ENCODE assay signal across 1 mouse cellular context in the genomic region with DNA sequence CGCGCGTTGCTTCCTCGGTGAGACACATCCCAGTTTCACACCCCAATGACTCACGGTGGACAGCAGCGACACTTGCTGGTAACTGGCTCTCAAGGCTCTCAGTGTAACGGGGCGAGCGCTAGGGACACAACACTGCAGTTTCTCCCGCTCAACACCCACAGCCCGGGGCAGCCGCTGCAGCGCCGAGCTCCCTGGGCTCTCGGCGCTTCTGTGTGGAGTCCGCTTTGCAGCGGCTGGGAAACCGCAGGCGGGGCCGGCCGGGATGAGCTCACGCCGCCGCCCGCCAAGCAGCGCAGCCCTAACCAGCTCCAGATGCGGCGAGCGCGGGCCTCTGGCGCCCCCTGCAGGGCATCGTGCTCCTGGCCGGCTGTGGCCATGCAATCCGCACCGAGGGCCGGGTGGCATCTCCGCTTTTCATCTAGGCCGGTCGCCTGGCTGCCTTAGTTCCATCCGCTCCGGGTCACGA.
TF ChIP-seq lines count a peak whose summit lies in the region.

No protein-coding gene starts in this region.

TF ChIP-seq in CH12.LX, 34 proteins besides CTCF, POLR2A, EP300 and RAD21:
- TF ChIP-seq CHD2 (IDR thresholded peaks at IDR 0.05; ENCODE audit: low read length) (no peak), PAX5 (IDR thresholded peaks at IDR 0.05; ENCODE audit: low read length) (no peak), MAX (IDR thresholded peaks at IDR 0.05; ENCODE audit: low read length) (peak; percentile 43; the same call in 1 of the 2 replicates), HCFC1 (IDR thresholded peaks at IDR 0.05; ENCODE audit: low read depth, low read length) (0 out of 2 replicates have a peak, but pooled peaks have one; percentile 23), IRF4 (IDR thresholded peaks at IDR 0.05; ENCODE audit: low read depth, low read length) (peak; percentile 51; the same call in 1 of the 2 replicates), USF2 (conservative IDR thresholded peaks at IDR 0.05; ENCODE audit: low read depth, low read length) (no peak), MEF2A (IDR thresholded peaks at IDR 0.05; ENCODE audit: borderline replicate concordance, low read depth, low read length) (peak; percentile 59; the same call in 1 of the 2 replicates), JUND (conservative IDR thresholded peaks at IDR 0.05; ENCODE audit: low read depth, low read length) (no peak), MXI1 (IDR thresholded peaks at IDR 0.05; ENCODE audit: low read depth, low read length) (peak; percentile 59), E2F4 (IDR thresholded peaks at IDR 0.05; ENCODE audit: insufficient replicate concordance, low read depth, low read length) (no peak), ETS1 (conservative IDR thresholded peaks at IDR 0.05; ENCODE audit: low read depth, low read length) (0 out of 2 replicates have a peak, but pooled peaks have one; percentile 11), UBTF (IDR thresholded peaks at IDR 0.05; ENCODE audit: low read depth, low read length) (peak; percentile 91), TCF12 (IDR thresholded peaks at IDR 0.05; ENCODE audit: low read depth, low read length) (peak; percentile 53; the same call in 1 of the 2 replicates), NELFE (IDR thresholded peaks at IDR 0.05; ENCODE audit: low read depth, low read length) (no peak), USF1 (IDR thresholded peaks at IDR 0.05; ENCODE audit: low read depth, low read length) (no peak), JUN (IDR thresholded peaks at IDR 0.05; ENCODE audit: insufficient read depth, low read depth, low read length) (no peak), SMC3 (IDR thresholded peaks at IDR 0.05; ENCODE audit: low read depth, low read length) (peak; percentile 75), NRF1 (IDR thresholded peaks at IDR 0.05; ENCODE audit: low read depth, low read length) (peak; percentile 43), SIN3A (IDR thresholded peaks at IDR 0.05; ENCODE audit: low read length) (no peak), ZNF384 (IDR thresholded peaks at IDR 0.05; ENCODE audit: low read depth, low read length) (no peak), ZC3H11A (IDR thresholded peaks at IDR 0.05; ENCODE audit: low read depth, low read length) (no peak), BHLHE40 (IDR thresholded peaks at IDR 0.05; ENCODE audit: low read depth, low read length) (peak; percentile 57)
